ENCODE assay signal across 7 mouse cellular contexts in the genomic region with DNA sequence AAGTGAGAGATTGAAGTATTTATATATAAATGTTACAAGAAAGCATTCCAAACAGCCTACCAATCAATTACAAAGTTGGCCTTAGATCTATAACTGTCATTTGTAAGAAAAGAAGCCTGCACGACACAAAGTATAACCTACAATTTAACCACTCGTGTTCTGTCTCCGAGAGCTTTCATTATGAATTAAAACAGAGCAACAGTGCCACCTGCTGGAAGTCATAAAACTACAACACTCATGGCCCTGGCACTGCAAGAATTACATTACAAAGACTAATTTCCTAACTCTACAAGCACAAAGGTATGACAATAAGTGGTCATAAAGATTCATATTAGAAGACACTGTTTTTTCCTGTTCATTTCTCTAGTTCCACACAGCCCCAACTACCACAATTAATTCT. TPM values are rescaled to one million over a fixed set of nuclear protein-coding genes. Genes with fewer than 3 reads are reported as not detected.
DNase-seq lines count a peak whose midpoint lies in the region; ATAC-seq and TF ChIP-seq lines count a peak whose summit lies in the region.

No protein-coding gene starts in this region.

- peak; percentile 47 for DNase-seq in ovary, postnatal 14 days (ENCODE audit: low spot score)
- DNase-seq in ovary, postnatal 10 days (ENCODE audit: low spot score): no peak
- peak; percentile 79 for DNase-seq in ZHBTc4 (ENCODE audit: low read depth, low spot score)
- peak; percentile 80 for DNase-seq in embryo, embryonic 10.5 days (ENCODE audit: low spot score)
- peak; percentile 86 for DNase-seq in hindbrain, postnatal 0 days (ENCODE audit: low spot score)
- peak; percentile 44 to 61 for DNase-seq in left cerebral cortex, adult 2 months (ENCODE audit: extremely low spot score in 1 of 2, low spot score in 2 of 2)

- H3K36me3 ChIP-seq in hindbrain, postnatal 0 days (ENCODE audit: insufficient read depth, low read length): peaks cover 6% of the 10 kb centered on the region; the same call in 1 of the 2 replicates
- H3K36me3 ChIP-seq in neural tube, embryonic 13.5 days: peaks cover 51% of the 10 kb centered on the region

- no peak overlapping the region for H3K9ac ChIP-seq in hindbrain, postnatal 0 days (replicated peaks; ENCODE audit: low read length)
- no peak overlapping the region for H3K9ac ChIP-seq in neural tube, embryonic 13.5 days

- H3K9me3 ChIP-seq in hindbrain, postnatal 0 days (ENCODE audit: low read length): no peaks in the 10 kb centered on the region
- no peaks in the 10 kb centered on the region for H3K9me3 ChIP-seq in neural tube, embryonic 13.5 days

- H3K27me3 ChIP-seq in hindbrain, postnatal 0 days (ENCODE audit: insufficient read depth, low read length): no peaks in the 10 kb centered on the region
- H3K27me3 ChIP-seq in neural tube, embryonic 13.5 days: no peaks in the 10 kb centered on the region

- ATAC-seq in hindbrain, postnatal 0 days: peak; percentile 43; the same call in 1 of the 2 replicates
- ATAC-seq in neural tube, embryonic 13.5 days (ENCODE audit: low read depth): 0 out of 2 replicates have a peak, but pooled peaks have one; percentile 15

- TF ChIP-seq CTCF in hindbrain, postnatal 0 days (IDR thresholded peaks at IDR 0.05; ENCODE audit: low read depth): peak; percentile 78
- peak; percentile 87 for TF ChIP-seq CTCF in left cerebral cortex, adult 2 months (IDR thresholded peaks at IDR 0.05)

- 5% methylated on average over 3 of the region's 3 CpGs for WGBS in hindbrain, postnatal 0 days
- 19% methylated on average over 3 of the region's 3 CpGs for WGBS in neural tube, embryonic 13.5 days

- H3K4me3 ChIP-seq in hindbrain, postnatal 0 days (ENCODE audit: low read length): no peak overlapping the region
- no peak overlapping the region for H3K4me3 ChIP-seq in left cerebral cortex, adult 2 months
- H3K4me3 ChIP-seq in neural tube, embryonic 13.5 days: no peak overlapping the region

- no peaks in the 10 kb centered on the region for H3K4me1 ChIP-seq in hindbrain, postnatal 0 days (ENCODE audit: insufficient read depth, low read length)
- H3K4me1 ChIP-seq in neural tube, embryonic 13.5 days (replicated peaks): peaks cover 15% of the 10 kb centered on the region

- intact Hi-C loops in left cerebral cortex, adult 2 months (cut with DNase I): loop anchor here (10.0 kb wide), 2 partner anchors 788 to 1138 kb away; no protein-coding TSS in a partner anchor

- no peak overlapping the region for H3K27ac ChIP-seq in hindbrain, postnatal 0 days
- H3K27ac ChIP-seq in left cerebral cortex, adult 2 months: no peak overlapping the region
- H3K27ac ChIP-seq in neural tube, embryonic 13.5 days (replicated peaks): no peak overlapping the region

- H3K4me2 ChIP-seq in hindbrain, postnatal 0 days (ENCODE audit: low read depth, low read length): no peak overlapping the region
- no peak overlapping the region for H3K4me2 ChIP-seq in neural tube, embryonic 13.5 days

RNA-seq across cellular contexts. Expression of a gene that starts 30.3 kb away (rescaled TPM):
- 21.5 and 38.1 TPM in 2 replicates for total RNA-seq in hindbrain, postnatal 0 days (2014; rRNA removed)
- polyA plus RNA-seq in hindbrain, postnatal 0 days (2015; fragmentation: Nextera tagmentation; extraction: Ambion mirVana): 54.2 and 57.7 TPM in 2 replicates
- total RNA-seq in left cerebral cortex, adult 2 months (2021): 10 to 100 TPM; 55.4 to 57.6 TPM
- polyA plus RNA-seq in neural tube, embryonic 13.5 days (2015; fragmentation: Nextera tagmentation; extraction: Ambion mirVana): 62.5 and 73.1 TPM in 2 replicates
